Mouse (Mus musculus) heart, adult 2 months (tissue): ENCODE measurements around the gene Nrl. TPM values are rescaled to one million over a fixed set of nuclear protein-coding genes. Genes with fewer than 3 reads are reported as not detected.

ENCODE experiments used
- DNase-seq, 2 experiments: peaks; one replicate each; pipeline ENCODE4 v3.0.0; 2021
- H3K27ac ChIP-seq: fragments of 200-600 bp; 2 replicates; pipeline ENCODE4 v1.8.1; 2022
- H3K27me3 ChIP-seq: fragments of 200-500 bp; 2 replicates; pipeline ENCODE4 v1.6.1; 2012; ENCODE audit warnings: mild to moderate bottlenecking, low read length, inconsistent platforms, mixed read lengths; ENCODE audit not compliant: control insufficient read depth, insufficient read depth
- H3K36me3 ChIP-seq: fragments of 200-500 bp; 2 replicates; pipeline ENCODE4 v1.6.1; 2012; ENCODE audit warnings: low read length, inconsistent platforms; ENCODE audit not compliant: control insufficient read depth, insufficient read depth
- H3K4me1 ChIP-seq: fragments of 200-500 bp; 2 replicates; pipeline ENCODE4 v1.6.1; 2011; ENCODE audit warnings: low read length; ENCODE audit not compliant: control insufficient read depth, insufficient read depth
- H3K4me3 ChIP-seq: fragments of 200-600 bp; 2 replicates; pipeline ENCODE4 v1.8.1; 2022
- H3K79me2 ChIP-seq: fragments of 200-500 bp; replicated peaks from 2 replicates; pipeline ENCODE4 v1.6.1; 2012; ENCODE audit warnings: mild to moderate bottlenecking, inconsistent platforms, low read length, moderate library complexity, mixed read lengths; ENCODE audit not compliant: control insufficient read depth, insufficient read depth
- H3K9ac ChIP-seq: fragments of 200-500 bp; 2 replicates; pipeline ENCODE4 v1.6.1; 2012; ENCODE audit warnings: low read depth, mild to moderate bottlenecking, control low read depth, inconsistent platforms, low read length, mixed read lengths
- CTCF ChIP-seq: fragments of 200-600 bp; IDR thresholded peaks from 2 replicates; pipeline ENCODE4 v1.8.1; 2022; ENCODE audit warnings: antibody characterized with exemption, mild to moderate bottlenecking, moderate library complexity
- EP300 ChIP-seq: fragments of 200-500 bp; IDR thresholded peaks from 2 replicates; pipeline ENCODE4 v1.6.1; 2011; ENCODE audit warnings: low read depth, low read length, control low read depth; ENCODE audit not compliant: insufficient read depth
- POLR2A ChIP-seq: fragments of 200-500 bp; IDR thresholded peaks from 2 replicates; pipeline ENCODE4 v1.6.1; 2011; ENCODE audit warnings: mild to moderate bottlenecking, low read depth, low read length, control low read depth; ENCODE audit not compliant: insufficient read depth
- WGBS: fragments of 180-500 bp; shearing (Covaris S2); methylation state at CpG from one replicate; pipeline ENCODE4 v1.1.7; 2018; 5-methylcytosine and 5-hydroxymethylcytosine counted together
- intact Hi-C: fragments of 180-260 bp; cut with DNase I; formaldehyde crosslinking; loops from one replicate; pipeline ENCODE4 v1.15.1; 2025
- polyA plus RNA-seq: library from polyadenylated mRNA; depleted of rRNA; stranded (reverse); fragments of >200 nt; gene quantifications from 2 replicates; pipeline ENCODE4 v1.2.3, GENCODE M21; 2012
- total RNA-seq, 2 experiments: library from RNA; stranded (reverse); gene quantifications; 2 replicates each; pipeline ENCODE4 v1.2.3; 2021

Nrl gene
- total and polyA plus RNA-seq, 3 experiments: not detected

GRCm38 (mm10) chr14:55497449-55497821 is 27.3 kb downstream of the Nrl start:
- peak; percentile 82 to 93 for DNase-seq
- Histone ChIP-seq H3K4me1 (no peaks in the 10 kb centered on the region; the same call in 1 of the 2 replicates), H3K4me3 (no peak overlapping the region), H3K9ac (0 out of 2 replicates have a peak overlapping the region, but pooled peaks have one; percentile 14), H3K27ac (no peak overlapping the region), H3K36me3 (no peaks in the 10 kb centered on the region), H3K79me2 (no peaks in the 10 kb centered on the region), H3K27me3 (no peaks in the 10 kb centered on the region)
- 35% methylated on average over 6 of the region's 6 CpGs for WGBS
- TF ChIP-seq CTCF (peak; percentile 86), EP300 (0 out of 2 replicates have a peak, but pooled peaks have one; percentile 72), POLR2A (no peak)
- intact Hi-C loops: loop anchor here (1.0 to 5.0 kb wide), 3 partner anchors 39 to 105 kb away; partner anchors contain the start of gene Irf9

- no peak for DNase-seq
- H3K36me3 ChIP-seq: no peaks in the 10 kb centered on the region
- H3K4me3 ChIP-seq: no peak overlapping the region
- H3K27me3 ChIP-seq: no peaks in the 10 kb centered on the region
- H3K4me1 ChIP-seq: no peaks in the 10 kb centered on the region; the same call in 1 of the 2 replicates
- 65% methylated on average over 16 of the region's 16 CpGs for WGBS
- intact Hi-C loops: loop anchor here (1.0 to 5.0 kb wide), 3 partner anchors 40 to 105 kb away; partner anchors contain the start of gene Irf9
- no peak overlapping the region for H3K27ac ChIP-seq
- H3K9ac ChIP-seq: no peak overlapping the region
- TF ChIP-seq POLR2A: no peak
- TF ChIP-seq EP300: no peak
- no peak for TF ChIP-seq CTCF
- no peaks in the 10 kb centered on the region for H3K79me2 ChIP-seq
Measured at GRCm38 (mm10) chr14:55496761-55497448, 27.9 kb downstream of the Nrl start.

- Histone ChIP-seq H3K36me3 (no peaks in the 10 kb centered on the region), H3K79me2 (no peaks in the 10 kb centered on the region), H3K27ac (no peak overlapping the region), H3K27me3 (no peaks in the 10 kb centered on the region), H3K4me1 (no peaks in the 10 kb centered on the region; the same call in 1 of the 2 replicates), H3K4me3 (no peak overlapping the region), H3K9ac (no peak overlapping the region)
- TF ChIP-seq POLR2A (no peak), EP300 (no peak), CTCF (no peak)
- no peak for DNase-seq
- 67% methylated on average over 20 of the region's 20 CpGs for WGBS
- intact Hi-C loops: loop anchor here (2.0 to 5.0 kb wide), 2 partner anchors 41 to 107 kb away; partner anchors contain the start of gene Irf9
Measured at GRCm38 (mm10) chr14:55495509-55496240, 29.1 kb downstream of the Nrl start.

- intact Hi-C loops: no loop called here
- H3K9ac ChIP-seq: no peak overlapping the region
- H3K36me3 ChIP-seq: no peaks in the 10 kb centered on the region
- WGBS: 33% methylated on average over 3 of the region's 3 CpGs
- H3K4me3 ChIP-seq: no peak overlapping the region
- no peak for TF ChIP-seq POLR2A
- TF ChIP-seq CTCF: no peak
- TF ChIP-seq EP300: no peak
- no peaks in the 10 kb centered on the region for H3K79me2 ChIP-seq
- no peaks in the 10 kb centered on the region for H3K4me1 ChIP-seq
- no peaks in the 10 kb centered on the region for H3K27me3 ChIP-seq
- no peak for DNase-seq
- H3K27ac ChIP-seq: no peak overlapping the region
Measured at GRCm38 (mm10) chr14:55492103-55492502, 32.7 kb downstream of the Nrl start.

GRCm38 (mm10) chr14:55491291-55491833 is 33.4 kb downstream of the Nrl start:
- no peak for TF ChIP-seq POLR2A
- WGBS: under 1% methylated on average over 30 of the region's 30 CpGs
- H3K4me3 ChIP-seq: peak overlapping the region; percentile 64
- H3K79me2 ChIP-seq: no peaks in the 10 kb centered on the region
- intact Hi-C loops: no loop called here
- H3K9ac ChIP-seq: peak overlapping the region; percentile 76
- H3K36me3 ChIP-seq: no peaks in the 10 kb centered on the region
- H3K27ac ChIP-seq: peak overlapping the region; percentile 17; the same call in 1 of the 2 replicates
- H3K27me3 ChIP-seq: no peaks in the 10 kb centered on the region
- peak; percentile 70 to 75 for DNase-seq
- H3K4me1 ChIP-seq: no peaks in the 10 kb centered on the region
